Mouse (Mus musculus): ENCODE results near the gene Arhgef3.

DNA sequence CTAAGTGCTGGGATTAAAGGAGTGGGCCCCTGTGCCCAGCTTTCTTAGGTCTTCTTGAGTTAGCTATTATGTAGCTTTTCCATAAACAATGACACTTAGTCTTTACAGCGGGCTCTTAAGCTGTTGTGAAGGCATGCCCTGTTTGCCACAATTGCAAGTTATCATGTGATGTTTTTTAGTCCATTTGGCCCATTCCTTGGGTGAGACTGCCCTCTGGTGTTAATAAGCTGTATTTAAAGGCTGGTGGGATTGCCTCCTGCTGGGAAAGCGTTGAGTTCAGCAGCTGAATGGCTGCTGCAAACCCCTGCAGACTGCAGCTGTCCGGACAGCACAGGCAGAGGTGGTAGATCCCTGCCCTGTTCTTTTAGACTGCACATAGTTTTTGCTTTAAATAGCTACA lies 17.9 kb upstream of the Arhgef3 start:
- TF ChIP-seq POLR2A (IDR thresholded peaks at IDR 0.05; ENCODE audit: insufficient read depth, low read depth, low read length) (no peak), CTCF (IDR thresholded peaks at IDR 0.05) (peak; percentile 89), EP300 (IDR thresholded peaks at IDR 0.05; ENCODE audit: insufficient read depth, low read depth, low read length) (no peak)

Measured in heart, adult 2 months (tissue).